Mouse (Mus musculus) adrenal gland, postnatal 4 days (tissue): ENCODE data around the gene Olfr354. TPM values are rescaled to one million over a fixed set of nuclear protein-coding genes. Genes with fewer than 3 reads are reported as not detected.

Experiments
- DNase-seq, 2 experiments: peaks; one replicate each; pipeline ENCODE4 v3.0.0; 2021 to 2022; ENCODE audit warnings: low spot score in 2 of 2, mixed read lengths in 2 of 2
- long read RNA-seq, 2 experiments: library from polyadenylated mRNA; stranded (forward); transcript quantifications; one replicate each; pipeline ENCODE4 v2.0.0; 2021
- total RNA-seq, 2 experiments: library from RNA; stranded (reverse); gene quantifications; 2 replicates each; pipeline ENCODE4 v1.2.3; 2021

Olfr354 gene
- not detected for total RNA-seq
- long read RNA-seq, experiment 1 = 0 reads
- long read RNA-seq, experiment 2 = 0 reads

GRCm38 (mm10) chr2:36905380-36905779, at the start of gene Olfr354:
Gene Olfr354, plus strand, starts transcription at chr2:36905680.
- DNase-seq = no peak

GRCm38 (mm10) chr2:36862560-36862959, 42.9 kb upstream of the Olfr354 start, which contains the start of gene Olfr351:
Gene Olfr351, minus strand, starts transcription at chr2:36862660.
- no peak for DNase-seq

- DNase-seq = no peak
Measured at GRCm38 (mm10) chr2:36868160-36868559, 37.3 kb upstream of the Olfr354 start, which contains the start of gene Olfr352. Gene Olfr352, plus strand, starts transcription at chr2:36868460.

GRCm38 (mm10) chr2:36892836-36893235, 12.6 kb upstream of the Olfr354 start, which contains the start of gene Olfr353:
Gene Olfr353, minus strand, starts transcription at chr2:36892936.
- DNase-seq = no peak

- no peak for DNase-seq
Measured at GRCm38 (mm10) chr2:36897114-36897513, 8.4 kb upstream of the Olfr354 start.

GRCm38 (mm10) chr2:36928797-36929196, 23.3 kb downstream of the Olfr354 start, which contains the start of gene Olfr355:
Gene Olfr355, minus strand, starts transcription at chr2:36928897.
- no peak for DNase-seq

GRCm38 (mm10) chr2:36936821-36937220, 31.3 kb downstream of the Olfr354 start, which contains the start of gene Olfr356:
Gene Olfr356, plus strand, starts transcription at chr2:36937121.
- no peak for DNase-seq

Other genes with a start within 250 kb of the Olfr354 start
- not detected for gene Olfr346, start 219.9 kb upstream of the Olfr354 start, total RNA-seq
- not detected for gene Olfr347, start 173.8 kb upstream of the Olfr354 start, total RNA-seq
- not detected for gene Olfr348, start 121.4 kb upstream of the Olfr354 start, total RNA-seq
- gene Olfr50, start 115.1 kb upstream of the Olfr354 start, total RNA-seq = not detected
- gene Olfr3, start 88.6 kb upstream of the Olfr354 start, total RNA-seq = not detected
- not detected for gene Olfr350, start 59.4 kb upstream of the Olfr354 start, total RNA-seq
- not detected for gene Olfr351, start 43.0 kb upstream of the Olfr354 start, total RNA-seq
- not detected for gene Olfr352, start 37.2 kb upstream of the Olfr354 start, total RNA-seq
- not detected for gene Olfr353, start 12.7 kb upstream of the Olfr354 start, total RNA-seq
- not detected for gene Olfr355, start 23.2 kb downstream of the Olfr354 start, total RNA-seq
- not detected for gene Olfr356, start 31.4 kb downstream of the Olfr354 start, total RNA-seq
- gene Olfr357, start 88.1 kb downstream of the Olfr354 start, total RNA-seq = not detected
- gene Olfr358, start 103.7 kb downstream of the Olfr354 start, total RNA-seq = not detected
- not detected for gene Olfr360, start 160.1 kb downstream of the Olfr354 start, total RNA-seq
- not detected for gene Olfr361, start 183.6 kb downstream of the Olfr354 start, total RNA-seq
- gene Olfr362, start 212.2 kb downstream of the Olfr354 start, total RNA-seq = not detected
- not detected for gene Olfr364-ps1, start 233.6 kb downstream of the Olfr354 start, total RNA-seq